ENCODE assay signal across 10 mouse cellular contexts in genomic region chr7:82842222-82842920, GRCm38 (mm10). TPM values are rescaled to one million over a fixed set of nuclear protein-coding genes. Genes with fewer than 3 reads are reported as not detected.
A peak's percentile ranks its signal among the peaks of the same experiment; 100 is the strongest.
DNase-seq lines count a peak whose midpoint lies in the region; ATAC-seq lines count a peak whose summit lies in the region.
"Had no signal": no experiment of that assay in that cellular context is flagged by ENCODE, and none has a peak within 500 bp of the region (broad histone marks: within the 10 kb centered on the region; RNA-seq: fewer than 3 reads in every experiment).

No protein-coding gene starts in this region.

- DNase-seq in hindbrain, embryonic 14.5 days (ENCODE audit: low spot score): no peak
- no peak for DNase-seq in embryonic facial prominence, embryonic 10.5 days (ENCODE audit: low spot score)
- peak; percentile 28 for DNase-seq in kidney, postnatal 14 days
- no peak for DNase-seq in heart, adult 18-20 months
- DNase-seq in cerebellum, postnatal 4 days (ENCODE audit: low spot score in 2 of 2): no peak
- no peak for DNase-seq in layer of hippocampus, postnatal 36 days
- DNase-seq: layer of hippocampus, adult 9-11 months had no signal

- H3K4me2 ChIP-seq in hindbrain, embryonic 12.5 days (replicated peaks): 0 out of 2 replicates have a peak overlapping the region, but pooled peaks have one; percentile 8
- H3K4me2 ChIP-seq in hindbrain, embryonic 14.5 days (replicated peaks): no peak overlapping the region
- H3K4me2 ChIP-seq in neural tube, embryonic 12.5 days (replicated peaks): peak overlapping the region; percentile 14; the same call in 1 of the 2 replicates
- H3K4me2 ChIP-seq: liver, embryonic 12.5 days had no signal

- H3K27ac ChIP-seq in hindbrain, embryonic 12.5 days: peak overlapping the region; percentile 17; the same call in 1 of the 2 replicates
- no peak overlapping the region for H3K27ac ChIP-seq in hindbrain, embryonic 14.5 days
- 0 out of 2 replicates have a peak overlapping the region, but pooled peaks have one; percentile 45 for H3K27ac ChIP-seq in embryonic facial prominence, embryonic 10.5 days (replicated peaks)
- H3K27ac ChIP-seq in neural tube, embryonic 12.5 days: no peak overlapping the region
- H3K27ac ChIP-seq: liver, embryonic 12.5 days had no signal

- H3K4me1 ChIP-seq in hindbrain, embryonic 12.5 days: peaks cover 20% of the 10 kb centered on the region
- no peaks in the 10 kb centered on the region; the same call in 1 of the 2 replicates for H3K4me1 ChIP-seq in hindbrain, embryonic 14.5 days (replicated peaks; ENCODE audit: control insufficient read depth, insufficient read depth, low read length)
- H3K4me1 ChIP-seq in embryonic facial prominence, embryonic 10.5 days: peaks cover 13% of the 10 kb centered on the region; the same call in 1 of the 2 replicates
- peaks cover 16% of the 10 kb centered on the region; the same call in 1 of the 2 replicates for H3K4me1 ChIP-seq in neural tube, embryonic 12.5 days
- H3K4me1 ChIP-seq: liver, embryonic 12.5 days had no signal

- no peaks in the 10 kb centered on the region for H3K27me3 ChIP-seq in hindbrain, embryonic 12.5 days
- H3K27me3 ChIP-seq in hindbrain, embryonic 14.5 days (ENCODE audit: control insufficient read depth, insufficient read depth, low read length): no peaks in the 10 kb centered on the region
- H3K27me3 ChIP-seq in embryonic facial prominence, embryonic 10.5 days (replicated peaks; ENCODE audit: low read depth, poor library complexity, severe bottlenecking): no peaks in the 10 kb centered on the region
- H3K27me3 ChIP-seq in neural tube, embryonic 12.5 days (replicated peaks): no peaks in the 10 kb centered on the region
- H3K27me3 ChIP-seq: liver, embryonic 12.5 days had no signal

- H3K9ac ChIP-seq in hindbrain, embryonic 12.5 days: no peak overlapping the region
- no peak overlapping the region for H3K9ac ChIP-seq in hindbrain, embryonic 14.5 days
- H3K9ac ChIP-seq in neural tube, embryonic 12.5 days: no peak overlapping the region
- H3K9ac ChIP-seq: liver, embryonic 12.5 days had no signal

- WGBS in hindbrain, embryonic 12.5 days: 38% methylated on average over 10 of the region's 10 CpGs
- WGBS in hindbrain, embryonic 14.5 days: 27% methylated on average over 10 of the region's 10 CpGs
- WGBS in embryonic facial prominence, embryonic 10.5 days: 55% methylated on average over 10 of the region's 10 CpGs
- 42% methylated on average over 10 of the region's 10 CpGs for WGBS in neural tube, embryonic 12.5 days

- H3K4me3 ChIP-seq in hindbrain, embryonic 12.5 days: no peak overlapping the region
- H3K4me3 ChIP-seq in hindbrain, embryonic 14.5 days (replicated peaks; ENCODE audit: low read length): no peak overlapping the region
- no peak overlapping the region for H3K4me3 ChIP-seq in embryonic facial prominence, embryonic 10.5 days
- H3K4me3 ChIP-seq in neural tube, embryonic 12.5 days: no peak overlapping the region
- H3K4me3 ChIP-seq: liver, embryonic 12.5 days had no signal

- H3K36me3 ChIP-seq in hindbrain, embryonic 12.5 days: no peaks in the 10 kb centered on the region
- no peaks in the 10 kb centered on the region for H3K36me3 ChIP-seq in hindbrain, embryonic 14.5 days (replicated peaks; ENCODE audit: control insufficient read depth, insufficient read depth)
- H3K36me3 ChIP-seq in embryonic facial prominence, embryonic 10.5 days (replicated peaks): no peaks in the 10 kb centered on the region
- no peaks in the 10 kb centered on the region for H3K36me3 ChIP-seq in neural tube, embryonic 12.5 days
- H3K36me3 ChIP-seq: liver, embryonic 12.5 days had no signal

- no peak for ATAC-seq in hindbrain, embryonic 12.5 days (ENCODE audit: low FRiP score)
- ATAC-seq in hindbrain, embryonic 14.5 days (ENCODE audit: low FRiP score): no peak
- peak; percentile 54; the same call in 1 of the 2 replicates for ATAC-seq in neural tube, embryonic 12.5 days (ENCODE audit: low FRiP score, low read depth)
- ATAC-seq: liver, embryonic 12.5 days had no signal

- H3K9me3 ChIP-seq in hindbrain, embryonic 12.5 days (replicated peaks): no peaks in the 10 kb centered on the region
- H3K9me3 ChIP-seq in hindbrain, embryonic 14.5 days (ENCODE audit: control insufficient read depth, low read length): no peaks in the 10 kb centered on the region
- H3K9me3 ChIP-seq in embryonic facial prominence, embryonic 10.5 days: no peaks in the 10 kb centered on the region
- no peaks in the 10 kb centered on the region for H3K9me3 ChIP-seq in neural tube, embryonic 12.5 days
- H3K9me3 ChIP-seq: liver, embryonic 12.5 days had no signal

RNA-seq across cellular contexts. Expression of gene Mex3b, which starts 24.8 kb away (rescaled TPM):
- 48.2 and 50.2 TPM in 2 replicates for polyA plus RNA-seq in hindbrain, embryonic 12.5 days (2016; fragmentation: Nextera tagmentation; extraction: Ambion mirVana)
- 35.0 and 36.1 TPM in 2 replicates for polyA plus RNA-seq in hindbrain, embryonic 14.5 days (2014; fragmentation: Nextera tagmentation; extraction: Ambion mirVana)
- 27.8 and 30.1 TPM in 2 replicates for polyA plus RNA-seq in embryonic facial prominence, embryonic 10.5 days (2016; fragmentation: Nextera tagmentation; extraction: Ambion mirVana)
- polyA plus RNA-seq in neural tube, embryonic 12.5 days (2016; fragmentation: Nextera tagmentation; extraction: Ambion mirVana): 42.9 and 44.0 TPM in 2 replicates
- 1 to 10 TPM; 1.2 to 1.3 TPM for total RNA-seq in heart, adult 18-20 months (2021)
- 10 to 100 TPM; 21.8 to 22.7 TPM for total RNA-seq in layer of hippocampus, postnatal 36 days (2021)

Comparison
In these comparisons a context has a peak if more than half of its experiments do, and no peak if none do; other contexts are left out.
1. H3K27ac ChIP-seq: peak in hindbrain, embryonic 12.5 days (single experiment) and embryonic facial prominence, embryonic 10.5 days (single experiment); none in hindbrain, embryonic 14.5 days (single experiment) and neural tube, embryonic 12.5 days (single experiment).